Comparison of ENCODE assay signal across 8 mouse cellular contexts in genomic region chr2:35199971-35200897, GRCm38 (mm10). TPM values are rescaled to one million over a fixed set of nuclear protein-coding genes. Genes with fewer than 3 reads are reported as not detected.
DNase-seq lines count a peak whose midpoint lies in the region; ATAC-seq lines count a peak whose summit lies in the region.

No protein-coding gene starts in this region.

- H3K4me1 ChIP-seq in embryonic facial prominence, embryonic 11.5 days (ENCODE audit: control insufficient read depth, insufficient read depth, low read length) = no peaks in the 10 kb centered on the region
- H3K4me1 ChIP-seq in heart, embryonic 11.5 days (ENCODE audit: control insufficient read depth, insufficient read depth, low read length) = peaks cover 6% of the 10 kb centered on the region; the same call in 1 of the 2 replicates
- H3K4me1 ChIP-seq in kidney, embryonic 15.5 days = peaks cover 15% of the 10 kb centered on the region
- peaks cover 35% of the 10 kb centered on the region for H3K4me1 ChIP-seq in liver, embryonic 15.5 days (replicated peaks)
- H3K4me1 ChIP-seq in neural tube, embryonic 13.5 days (replicated peaks) = peaks cover 42% of the 10 kb centered on the region

- ATAC-seq in embryonic facial prominence, embryonic 11.5 days (replicated peaks; ENCODE audit: insufficient number of reproducible peaks, low FRiP score, low TSS enrichment, low read depth) = peak; percentile 60
- peak; percentile 79 for ATAC-seq in heart, embryonic 11.5 days (replicated peaks; ENCODE audit: insufficient number of reproducible peaks, low FRiP score, low TSS enrichment)
- ATAC-seq in kidney, embryonic 15.5 days (replicated peaks; ENCODE audit: low FRiP score) = peak; percentile 87
- ATAC-seq in liver, embryonic 15.5 days (ENCODE audit: insufficient read depth) = peak; percentile 70
- ATAC-seq in neural tube, embryonic 13.5 days (ENCODE audit: low read depth) = peak; percentile 79

- DNase-seq in CD4-positive helper T cell, adult 2 months (ENCODE audit: low read depth, low spot score) = peak; percentile 51
- peak; percentile 59 for DNase-seq in adipocyte (ENCODE audit: low spot score)
- peak; percentile 30 for DNase-seq in embryonic facial prominence, embryonic 11.5 days (ENCODE audit: low spot score)
- DNase-seq in thymus, postnatal 10 days (ENCODE audit: low spot score in 2 of 2) = peak; percentile 37 to 39

- WGBS in embryonic facial prominence, embryonic 11.5 days = 1% methylated on average over 69 of the region's 90 CpGs
- WGBS in heart, embryonic 11.5 days (ENCODE audit: insufficient replicate concordance) = under 1% methylated on average over 86 of the region's 90 CpGs
- under 1% methylated on average over 84 of the region's 90 CpGs for WGBS in kidney, embryonic 15.5 days
- WGBS in liver, embryonic 15.5 days (ENCODE audit: insufficient replicate concordance) = under 1% methylated on average over 89 of the region's 90 CpGs
- WGBS in neural tube, embryonic 13.5 days = under 1% methylated on average over 78 of the region's 90 CpGs

- H3K4me2 ChIP-seq in embryonic facial prominence, embryonic 11.5 days (ENCODE audit: low read depth, low read length) = peak overlapping the region; percentile 53
- peak overlapping the region; percentile 92 for H3K4me2 ChIP-seq in heart, embryonic 11.5 days
- H3K4me2 ChIP-seq in kidney, embryonic 15.5 days = peak overlapping the region; percentile 65
- peak overlapping the region; percentile 93 for H3K4me2 ChIP-seq in liver, embryonic 15.5 days
- peak overlapping the region; percentile 73 for H3K4me2 ChIP-seq in neural tube, embryonic 13.5 days

- H3K9ac ChIP-seq in embryonic facial prominence, embryonic 11.5 days (replicated peaks; ENCODE audit: low read length) = peak overlapping the region; percentile 93
- H3K9ac ChIP-seq in heart, embryonic 11.5 days (ENCODE audit: low read depth, low read length) = peak overlapping the region; percentile 99
- H3K9ac ChIP-seq in kidney, embryonic 15.5 days = peak overlapping the region; percentile 100
- H3K9ac ChIP-seq in liver, embryonic 15.5 days = peak overlapping the region; percentile 92
- peak overlapping the region; percentile 100 for H3K9ac ChIP-seq in neural tube, embryonic 13.5 days

- H3K9me3 ChIP-seq in embryonic facial prominence, embryonic 11.5 days (replicated peaks; ENCODE audit: control insufficient read depth, low read length) = no peaks in the 10 kb centered on the region
- no peaks in the 10 kb centered on the region for H3K9me3 ChIP-seq in heart, embryonic 11.5 days (replicated peaks; ENCODE audit: control insufficient read depth, low read length)
- H3K9me3 ChIP-seq in kidney, embryonic 15.5 days (replicated peaks) = no peaks in the 10 kb centered on the region
- no peaks in the 10 kb centered on the region for H3K9me3 ChIP-seq in liver, embryonic 15.5 days (replicated peaks)
- H3K9me3 ChIP-seq in neural tube, embryonic 13.5 days = no peaks in the 10 kb centered on the region

- H3K36me3 ChIP-seq in embryonic facial prominence, embryonic 11.5 days (replicated peaks; ENCODE audit: control insufficient read depth, insufficient read depth, low read depth, low read length) = no peaks in the 10 kb centered on the region
- no peaks in the 10 kb centered on the region for H3K36me3 ChIP-seq in heart, embryonic 11.5 days (ENCODE audit: control insufficient read depth, insufficient read depth, low read length)
- no peaks in the 10 kb centered on the region; the same call in 1 of the 2 replicates for H3K36me3 ChIP-seq in kidney, embryonic 15.5 days
- no peaks in the 10 kb centered on the region for H3K36me3 ChIP-seq in liver, embryonic 15.5 days (replicated peaks)
- H3K36me3 ChIP-seq in neural tube, embryonic 13.5 days = no peaks in the 10 kb centered on the region

- peak overlapping the region; percentile 94 for H3K4me3 ChIP-seq in embryonic facial prominence, embryonic 11.5 days (ENCODE audit: low read depth, low read length)
- H3K4me3 ChIP-seq in heart, embryonic 11.5 days (ENCODE audit: low read depth, low read length) = peak overlapping the region; percentile 98
- peak overlapping the region; percentile 89 for H3K4me3 ChIP-seq in kidney, embryonic 15.5 days (replicated peaks)
- peak overlapping the region; percentile 91 for H3K4me3 ChIP-seq in liver, embryonic 15.5 days (replicated peaks)
- H3K4me3 ChIP-seq in neural tube, embryonic 13.5 days = peak overlapping the region; percentile 86

- no peaks in the 10 kb centered on the region for H3K27me3 ChIP-seq in embryonic facial prominence, embryonic 11.5 days (ENCODE audit: control insufficient read depth, insufficient read depth, low read length)
- H3K27me3 ChIP-seq in heart, embryonic 11.5 days (ENCODE audit: control insufficient read depth, insufficient read depth, low read length) = no peaks in the 10 kb centered on the region
- no peaks in the 10 kb centered on the region for H3K27me3 ChIP-seq in kidney, embryonic 15.5 days
- H3K27me3 ChIP-seq in liver, embryonic 15.5 days = no peaks in the 10 kb centered on the region
- H3K27me3 ChIP-seq in neural tube, embryonic 13.5 days = 0 out of 2 replicates have a peak, but pooled peaks cover 4% of the 10 kb centered on the region

- H3K27ac ChIP-seq in embryonic facial prominence, embryonic 11.5 days (replicated peaks; ENCODE audit: low read depth, low read length) = peak overlapping the region; percentile 91
- peak overlapping the region; percentile 96 for H3K27ac ChIP-seq in heart, embryonic 11.5 days (ENCODE audit: low read depth, low read length)
- peak overlapping the region; percentile 98 for H3K27ac ChIP-seq in kidney, embryonic 15.5 days
- H3K27ac ChIP-seq in liver, embryonic 15.5 days (replicated peaks) = peak overlapping the region; percentile 95
- peak overlapping the region; percentile 98 for H3K27ac ChIP-seq in neural tube, embryonic 13.5 days (replicated peaks)

RNA-seq across cellular contexts. Expression of gene Rab14, which starts 0.7 kb away (rescaled TPM):
- 246 and 247 TPM in 2 replicates for polyA plus RNA-seq in embryonic facial prominence, embryonic 11.5 days (2014; fragmentation: Nextera tagmentation; extraction: Ambion mirVana)
- polyA plus RNA-seq in heart, embryonic 11.5 days (2014; fragmentation: Nextera tagmentation; extraction: Ambion mirVana) = 212 and 239 TPM in 2 replicates
- polyA plus RNA-seq in kidney, embryonic 15.5 days (2015; fragmentation: Nextera tagmentation; extraction: Ambion mirVana) = 342 and 349 TPM in 2 replicates
- polyA plus RNA-seq in liver, embryonic 15.5 days (2015; fragmentation: Nextera tagmentation; extraction: Ambion mirVana) = 104 and 111 TPM in 2 replicates
- 428 and 458 TPM in 2 replicates for polyA plus RNA-seq in neural tube, embryonic 13.5 days (2015; fragmentation: Nextera tagmentation; extraction: Ambion mirVana)

RNA-seq across cellular contexts. Expression of gene Gsn, which starts 55.9 kb away (rescaled TPM):
- polyA plus RNA-seq in embryonic facial prominence, embryonic 11.5 days (2014; fragmentation: Nextera tagmentation; extraction: Ambion mirVana) = 50.1 and 51.7 TPM in 2 replicates
- 116 and 132 TPM in 2 replicates for polyA plus RNA-seq in heart, embryonic 11.5 days (2014; fragmentation: Nextera tagmentation; extraction: Ambion mirVana)
- polyA plus RNA-seq in kidney, embryonic 15.5 days (2015; fragmentation: Nextera tagmentation; extraction: Ambion mirVana) = 129 and 144 TPM in 2 replicates
- polyA plus RNA-seq in liver, embryonic 15.5 days (2015; fragmentation: Nextera tagmentation; extraction: Ambion mirVana) = 134 and 144 TPM in 2 replicates
- polyA plus RNA-seq in neural tube, embryonic 13.5 days (2015; fragmentation: Nextera tagmentation; extraction: Ambion mirVana) = 38.4 and 40.4 TPM in 2 replicates

Comparison
In these comparisons a context has a peak if more than half of its experiments do, and no peak if none do; other contexts are left out.
1. Peak in every context shown above with its lines: DNase-seq, ATAC-seq, H3K4me3 ChIP-seq and H3K27ac ChIP-seq.